Mouse (Mus musculus): ENCODE results near the gene Nr2f2. TPM values are rescaled to one million over a fixed set of nuclear protein-coding genes. Genes with fewer than 3 reads are reported as not detected.

Nr2f2 gene
- polyA plus RNA-seq, 1 experiment from 2014 or later = 105 TPM

- Histone ChIP-seq H3K9me3 (no peaks in the 10 kb centered on the region), H3K27ac (replicated peaks) (peak overlapping the region; percentile 99), H3K9ac (replicated peaks) (peak overlapping the region; percentile 99), H3K4me1 (peaks cover 9% of the 10 kb centered on the region; the same call in 1 of the 2 replicates), H3K4me2 (replicated peaks) (peak overlapping the region; percentile 66), H3K36me3 (peaks cover 11% of the 10 kb centered on the region; the same call in 1 of the 2 replicates), H3K27me3 (peaks cover 57% of the 10 kb centered on the region), H3K4me3 (peak overlapping the region; percentile 85)
- 16% methylated on average over 5 of the region's 5 CpGs for WGBS
- ATAC-seq (ENCODE audit: low FRiP score, low read depth) = no peak
Observed at GRCm38 (mm10) chr7:70355691-70356568, 10.6 kb downstream of the Nr2f2 start.

GRCm38 (mm10) chr7:70355357-70355620 lies 11.2 kb downstream of the Nr2f2 start:
- no peak for ATAC-seq (ENCODE audit: low FRiP score, low read depth)
- WGBS = 0% methylated on average over 2 of the region's 2 CpGs
- peak overlapping the region; percentile 99 for H3K27ac ChIP-seq (replicated peaks)
- H3K4me2 ChIP-seq (replicated peaks) = peak overlapping the region; percentile 66
- peaks cover 59% of the 10 kb centered on the region for H3K27me3 ChIP-seq
- peak overlapping the region; percentile 99 for H3K9ac ChIP-seq (replicated peaks)
- no peaks in the 10 kb centered on the region for H3K9me3 ChIP-seq
- H3K4me1 ChIP-seq = peaks cover 9% of the 10 kb centered on the region; the same call in 1 of the 2 replicates
- H3K4me3 ChIP-seq = peak overlapping the region; percentile 85
- H3K36me3 ChIP-seq = peaks cover 11% of the 10 kb centered on the region; the same call in 1 of the 2 replicates

GRCm38 (mm10) chr7:70354606-70355356 lies 11.8 kb downstream of the Nr2f2 start:
- WGBS = 5% methylated on average over 14 of the region's 14 CpGs
- Histone ChIP-seq H3K27ac (replicated peaks) (peak overlapping the region; percentile 99), H3K4me3 (peak overlapping the region; percentile 85), H3K9me3 (no peaks in the 10 kb centered on the region), H3K36me3 (peaks cover 11% of the 10 kb centered on the region; the same call in 1 of the 2 replicates), H3K9ac (replicated peaks) (peak overlapping the region; percentile 99), H3K4me2 (replicated peaks) (peak overlapping the region; percentile 66), H3K27me3 (peaks cover 59% of the 10 kb centered on the region), H3K4me1 (peaks cover 10% of the 10 kb centered on the region)
- ATAC-seq (ENCODE audit: low FRiP score, low read depth) = peak; percentile 5; the same call in 1 of the 2 replicates

GRCm38 (mm10) chr7:70353151-70353550 lies 13.4 kb downstream of the Nr2f2 start:
- H3K9ac ChIP-seq (replicated peaks) = peak overlapping the region; percentile 92
- peaks cover 22% of the 10 kb centered on the region for H3K4me1 ChIP-seq
- H3K4me3 ChIP-seq = peak overlapping the region; percentile 63
- H3K9me3 ChIP-seq = no peaks in the 10 kb centered on the region
- peaks cover 61% of the 10 kb centered on the region for H3K27me3 ChIP-seq
- H3K4me2 ChIP-seq (replicated peaks) = peak overlapping the region; percentile 83
- H3K27ac ChIP-seq (replicated peaks) = peak overlapping the region; percentile 98
- peaks cover 11% of the 10 kb centered on the region; the same call in 1 of the 2 replicates for H3K36me3 ChIP-seq
- ATAC-seq (ENCODE audit: low FRiP score, low read depth) = no peak
- WGBS = 4% methylated on average over 4 of the region's 4 CpGs

- no peaks in the 10 kb centered on the region for H3K9me3 ChIP-seq
- peak overlapping the region; percentile 83 for H3K4me2 ChIP-seq (replicated peaks)
- peak overlapping the region; percentile 98 for H3K27ac ChIP-seq (replicated peaks)
- H3K4me3 ChIP-seq = peak overlapping the region; percentile 63
- ATAC-seq (ENCODE audit: low FRiP score, low read depth) = no peak
- H3K27me3 ChIP-seq = peaks cover 61% of the 10 kb centered on the region
- peak overlapping the region; percentile 92 for H3K9ac ChIP-seq (replicated peaks)
- peaks cover 28% of the 10 kb centered on the region for H3K4me1 ChIP-seq
- H3K36me3 ChIP-seq = peaks cover 6% of the 10 kb centered on the region; the same call in 1 of the 2 replicates
- 6% methylated on average over 3 of the region's 3 CpGs for WGBS
Observed at GRCm38 (mm10) chr7:70352617-70353016, 13.9 kb downstream of the Nr2f2 start.

- peak overlapping the region; percentile 83 for H3K4me2 ChIP-seq (replicated peaks)
- ATAC-seq (ENCODE audit: low FRiP score, low read depth) = no peak
- H3K36me3 ChIP-seq = 0 out of 2 replicates have a peak, but pooled peaks cover 4% of the 10 kb centered on the region
- H3K9me3 ChIP-seq = no peaks in the 10 kb centered on the region
- H3K9ac ChIP-seq (replicated peaks) = peak overlapping the region; percentile 92
- WGBS = 0% methylated on average over 1 of the region's 1 CpGs
- H3K4me3 ChIP-seq = peak overlapping the region; percentile 63
- peak overlapping the region; percentile 98 for H3K27ac ChIP-seq (replicated peaks)
- H3K4me1 ChIP-seq = peaks cover 33% of the 10 kb centered on the region
- peaks cover 61% of the 10 kb centered on the region for H3K27me3 ChIP-seq
Observed at GRCm38 (mm10) chr7:70351981-70352560, 14.5 kb downstream of the Nr2f2 start.

GRCm38 (mm10) chr7:70350781-70351551 lies 15.6 kb downstream of the Nr2f2 start:
- peak overlapping the region; percentile 63 for H3K4me3 ChIP-seq
- H3K36me3 ChIP-seq = 0 out of 2 replicates have a peak, but pooled peaks cover 4% of the 10 kb centered on the region
- peaks cover 39% of the 10 kb centered on the region for H3K4me1 ChIP-seq
- H3K27ac ChIP-seq (replicated peaks) = peak overlapping the region; percentile 98
- ATAC-seq (ENCODE audit: low FRiP score, low read depth) = peak; percentile 71
- peak overlapping the region; percentile 83 for H3K4me2 ChIP-seq (replicated peaks)
- H3K9ac ChIP-seq (replicated peaks) = peak overlapping the region; percentile 92
- no peaks in the 10 kb centered on the region for H3K9me3 ChIP-seq
- 0% methylated on average over 42 of the region's 55 CpGs for WGBS
- peaks cover 61% of the 10 kb centered on the region for H3K27me3 ChIP-seq

GRCm38 (mm10) chr7:70349981-70350670 lies 16.4 kb downstream of the Nr2f2 start:
- Histone ChIP-seq H3K27me3 (peaks cover 56% of the 10 kb centered on the region), H3K4me3 (peak overlapping the region; percentile 63), H3K9ac (replicated peaks) (peak overlapping the region; percentile 92), H3K9me3 (no peaks in the 10 kb centered on the region), H3K4me1 (peaks cover 42% of the 10 kb centered on the region), H3K36me3 (0 out of 2 replicates have a peak, but pooled peaks cover 4% of the 10 kb centered on the region), H3K27ac (replicated peaks) (peak overlapping the region; percentile 98), H3K4me2 (replicated peaks) (peak overlapping the region; percentile 83)
- 1% methylated on average over 20 of the region's 20 CpGs for WGBS
- no peak for ATAC-seq (ENCODE audit: low FRiP score, low read depth)

GRCm38 (mm10) chr7:70348977-70349615 lies 17.4 kb downstream of the Nr2f2 start:
- Histone ChIP-seq H3K4me1 (peaks cover 40% of the 10 kb centered on the region), H3K27ac (replicated peaks) (peak overlapping the region; percentile 98), H3K9me3 (no peaks in the 10 kb centered on the region), H3K9ac (replicated peaks) (peak overlapping the region; percentile 92), H3K4me3 (peak overlapping the region; percentile 63), H3K27me3 (peaks cover 58% of the 10 kb centered on the region), H3K4me2 (replicated peaks) (peak overlapping the region; percentile 83), H3K36me3 (no peaks in the 10 kb centered on the region)
- no peak for ATAC-seq (ENCODE audit: low FRiP score, low read depth)
- 4% methylated on average over 11 of the region's 11 CpGs for WGBS
